Comparison of ENCODE assay signal across 20 mouse cellular contexts in genomic region chr5:88957735-88958134, GRCm38 (mm10).
"Had no signal": no experiment of that assay in that cellular context is flagged by ENCODE, and none has a peak within 500 bp of the region (broad histone marks: within the 10 kb centered on the region; RNA-seq: fewer than 3 reads in every experiment).

No protein-coding gene starts in this region.

- H3K4me1 ChIP-seq: kidney, embryonic 15.5 days; limb, embryonic 12.5 days; limb, embryonic 15.5 days; midbrain, embryonic 13.5 days; stomach, embryonic 15.5 days had no signal

- H3K9me3 ChIP-seq: kidney, embryonic 15.5 days; limb, embryonic 12.5 days; limb, embryonic 15.5 days; midbrain, embryonic 13.5 days; stomach, embryonic 15.5 days had no signal

- H3K4me2 ChIP-seq: kidney, embryonic 15.5 days; limb, embryonic 12.5 days; limb, embryonic 15.5 days; liver, embryonic 11.5 days; midbrain, embryonic 13.5 days; stomach, embryonic 15.5 days had no signal

- H3K27me3 ChIP-seq: kidney, embryonic 15.5 days; limb, embryonic 12.5 days; limb, embryonic 15.5 days; midbrain, embryonic 13.5 days; stomach, embryonic 15.5 days had no signal

- H3K36me3 ChIP-seq: kidney, embryonic 15.5 days; limb, embryonic 12.5 days; limb, embryonic 15.5 days; midbrain, embryonic 13.5 days; stomach, embryonic 15.5 days had no signal

- H3K9ac ChIP-seq: kidney, embryonic 15.5 days; limb, embryonic 12.5 days; limb, embryonic 15.5 days; liver, embryonic 14.5 days; liver, postnatal 0 days; midbrain, embryonic 13.5 days; stomach, embryonic 15.5 days had no signal

- H3K4me3 ChIP-seq: kidney, embryonic 15.5 days; limb, embryonic 12.5 days; limb, embryonic 15.5 days; midbrain, embryonic 13.5 days; stomach, embryonic 15.5 days had no signal

- H3K27ac ChIP-seq: kidney, embryonic 15.5 days; limb, embryonic 12.5 days; limb, embryonic 15.5 days; liver, embryonic 14.5 days; macrophage; midbrain, embryonic 13.5 days; stomach, embryonic 15.5 days had no signal

- ATAC-seq: liver, postnatal 0 days; midbrain, embryonic 13.5 days had no signal

- DNase-seq: kidney, adult 11 months; kidney, adult 8-10 months; kidney, postnatal 10 days; kidney, postnatal 36 days; layer of hippocampus, postnatal 36 days; left cerebral cortex, postnatal 4 days; liver, postnatal 0 days; lung, postnatal 14 days; right cerebral cortex, adult 18-20 months; right cerebral cortex, postnatal 14 days; right cerebral cortex, postnatal 4 days; thymus, postnatal 25 days had no signal
